Mouse (Mus musculus): Measurements from ENCODE around the gene Tada3. TPM values are rescaled to one million over a fixed set of nuclear protein-coding genes. Genes with fewer than 3 reads are reported as not detected.
A peak's percentile ranks its signal among the peaks of the same experiment; 100 is the strongest.

Gene Tada3
- polyA plus RNA-seq, 1 experiment from 2014 or later, result 62.6 TPM

- Histone ChIP-seq H3K9ac (no peak overlapping the region), H3K4me3 (replicated peaks; ENCODE audit: low read length) (no peak overlapping the region), H3K36me3 (replicated peaks; ENCODE audit: control insufficient read depth, insufficient read depth) (no peaks in the 10 kb centered on the region), H3K27ac (no peak overlapping the region), H3K27me3 (ENCODE audit: control insufficient read depth, insufficient read depth, low read length) (no peaks in the 10 kb centered on the region), H3K4me2 (replicated peaks) (no peak overlapping the region), H3K4me1 (replicated peaks; ENCODE audit: control insufficient read depth, insufficient read depth, low read length) (no peaks in the 10 kb centered on the region), H3K9me3 (ENCODE audit: control insufficient read depth, low read length) (no peaks in the 10 kb centered on the region)
- no peak for ATAC-seq (ENCODE audit: low FRiP score)
- WGBS, result 78% methylated on average over 3 of the region's 3 CpGs
- DNase-seq (ENCODE audit: low spot score), result no peak
Observed at GRCm38 (mm10) chr6:113353696-113354095, 24.0 kb downstream of the Tada3 start.

- H3K4me2 ChIP-seq (replicated peaks), result no peak overlapping the region
- DNase-seq (ENCODE audit: low spot score) (no peak), ATAC-seq (ENCODE audit: low FRiP score) (no peak)
- H3K36me3 ChIP-seq (replicated peaks; ENCODE audit: control insufficient read depth, insufficient read depth), result no peaks in the 10 kb centered on the region
- no peak overlapping the region for H3K27ac ChIP-seq
- no peak overlapping the region for H3K9ac ChIP-seq
- H3K4me1 ChIP-seq (replicated peaks; ENCODE audit: control insufficient read depth, insufficient read depth, low read length), result no peaks in the 10 kb centered on the region
- WGBS, result 75% methylated on average over 3 of the region's 3 CpGs
- no peaks in the 10 kb centered on the region for H3K9me3 ChIP-seq (ENCODE audit: control insufficient read depth, low read length)
- no peaks in the 10 kb centered on the region for H3K27me3 ChIP-seq (ENCODE audit: control insufficient read depth, insufficient read depth, low read length)
- H3K4me3 ChIP-seq (replicated peaks; ENCODE audit: low read length), result no peak overlapping the region
Observed at GRCm38 (mm10) chr6:113352820-113353219, 24.9 kb downstream of the Tada3 start.

- H3K36me3 ChIP-seq (replicated peaks; ENCODE audit: control insufficient read depth, insufficient read depth), result no peaks in the 10 kb centered on the region
- H3K4me1 ChIP-seq (replicated peaks; ENCODE audit: control insufficient read depth, insufficient read depth, low read length), result no peaks in the 10 kb centered on the region
- WGBS, result 62% methylated on average over 10 of the region's 10 CpGs
- H3K9ac ChIP-seq, result no peak overlapping the region
- ATAC-seq (ENCODE audit: low FRiP score) (no peak), DNase-seq (ENCODE audit: low spot score) (no peak)
- H3K9me3 ChIP-seq (ENCODE audit: control insufficient read depth, low read length), result no peaks in the 10 kb centered on the region
- no peak overlapping the region for H3K4me2 ChIP-seq (replicated peaks)
- H3K4me3 ChIP-seq (replicated peaks; ENCODE audit: low read length), result no peak overlapping the region
- H3K27me3 ChIP-seq (ENCODE audit: control insufficient read depth, insufficient read depth, low read length), result no peaks in the 10 kb centered on the region
- H3K27ac ChIP-seq, result no peak overlapping the region
Observed at GRCm38 (mm10) chr6:113351653-113352052, 26.0 kb downstream of the Tada3 start.

- H3K4me1 ChIP-seq (replicated peaks; ENCODE audit: control insufficient read depth, insufficient read depth, low read length), result no peaks in the 10 kb centered on the region
- no peak overlapping the region for H3K9ac ChIP-seq
- H3K27me3 ChIP-seq (ENCODE audit: control insufficient read depth, insufficient read depth, low read length), result no peaks in the 10 kb centered on the region
- no peaks in the 10 kb centered on the region for H3K36me3 ChIP-seq (replicated peaks; ENCODE audit: control insufficient read depth, insufficient read depth)
- no peaks in the 10 kb centered on the region for H3K9me3 ChIP-seq (ENCODE audit: control insufficient read depth, low read length)
- no peak overlapping the region for H3K27ac ChIP-seq
- H3K4me3 ChIP-seq (replicated peaks; ENCODE audit: low read length), result no peak overlapping the region
- no peak for ATAC-seq (ENCODE audit: low FRiP score)
- WGBS, result 100% methylated on average over 1 of the region's 1 CpGs
- no peak for DNase-seq (ENCODE audit: low spot score)
- no peak overlapping the region for H3K4me2 ChIP-seq (replicated peaks)
Observed at GRCm38 (mm10) chr6:113351161-113351560, 26.5 kb downstream of the Tada3 start.

GRCm38 (mm10) chr6:113350538-113350937, 27.1 kb downstream of the Tada3 start:
- Histone ChIP-seq H3K27ac (no peak overlapping the region), H3K4me1 (replicated peaks; ENCODE audit: control insufficient read depth, insufficient read depth, low read length) (no peaks in the 10 kb centered on the region), H3K27me3 (ENCODE audit: control insufficient read depth, insufficient read depth, low read length) (no peaks in the 10 kb centered on the region), H3K4me2 (replicated peaks) (no peak overlapping the region), H3K36me3 (replicated peaks; ENCODE audit: control insufficient read depth, insufficient read depth) (no peaks in the 10 kb centered on the region), H3K9ac (no peak overlapping the region), H3K4me3 (replicated peaks; ENCODE audit: low read length) (no peak overlapping the region), H3K9me3 (ENCODE audit: control insufficient read depth, low read length) (no peaks in the 10 kb centered on the region)
- DNase-seq (ENCODE audit: low spot score) (no peak), ATAC-seq (ENCODE audit: low FRiP score) (no peak)

GRCm38 (mm10) chr6:113346897-113347296, 30.8 kb downstream of the Tada3 start:
- Histone ChIP-seq H3K9me3 (ENCODE audit: control insufficient read depth, low read length) (no peaks in the 10 kb centered on the region), H3K27ac (no peak overlapping the region), H3K4me2 (replicated peaks) (no peak overlapping the region), H3K4me3 (replicated peaks; ENCODE audit: low read length) (no peak overlapping the region), H3K9ac (no peak overlapping the region), H3K36me3 (replicated peaks; ENCODE audit: control insufficient read depth, insufficient read depth) (no peaks in the 10 kb centered on the region), H3K27me3 (ENCODE audit: control insufficient read depth, insufficient read depth, low read length) (no peaks in the 10 kb centered on the region), H3K4me1 (replicated peaks; ENCODE audit: control insufficient read depth, insufficient read depth, low read length) (peaks cover 26% of the 10 kb centered on the region)
- WGBS, result 84% methylated on average over 4 of the region's 4 CpGs
- no peak for ATAC-seq (ENCODE audit: low FRiP score)
- DNase-seq (ENCODE audit: low spot score), result no peak

- Histone ChIP-seq H3K9ac (peak overlapping the region; percentile 82; the same call in 1 of the 2 replicates), H3K4me3 (replicated peaks; ENCODE audit: low read length) (no peak overlapping the region)
- 53% methylated on average over 2 of the region's 2 CpGs for WGBS
Observed at GRCm38 (mm10) chr6:113344321-113344720, 33.4 kb downstream of the Tada3 start.

GRCm38 (mm10) chr6:113343177-113344092, 34.2 kb downstream of the Tada3 start, which contains the start of gene Camk1:
Camk1 (minus strand) TSS chr6:113343984.
- no peaks in the 10 kb centered on the region for H3K9me3 ChIP-seq (ENCODE audit: control insufficient read depth, low read length)
- peak within 1 kb of the TSS; percentile 54 for H3K4me3 ChIP-seq (replicated peaks; ENCODE audit: low read length)
- no peaks in the 10 kb centered on the region for H3K27me3 ChIP-seq (ENCODE audit: control insufficient read depth, insufficient read depth, low read length)
- peak within 1 kb of the TSS; percentile 82 for H3K9ac ChIP-seq
- peak within 1 kb of the TSS; percentile 75 for H3K4me2 ChIP-seq (replicated peaks)
- H3K4me1 ChIP-seq (replicated peaks; ENCODE audit: control insufficient read depth, insufficient read depth, low read length), result peaks cover 31% of the 10 kb centered on the region
- peak within 1 kb of the TSS; percentile 29 for H3K27ac ChIP-seq
- DNase-seq (ENCODE audit: low spot score) (peak; percentile 62), ATAC-seq (ENCODE audit: low FRiP score) (peak; percentile 79)
- peaks cover 25% of the 10 kb centered on the region for H3K36me3 ChIP-seq (replicated peaks; ENCODE audit: control insufficient read depth, insufficient read depth)
- WGBS, result 16% methylated on average over 32 of the region's 32 CpGs

More at GRCm38 (mm10) chr6:113344321-113344720, 33.4 kb downstream of the Tada3 start:
- Histone ChIP-seq H3K9me3 (ENCODE audit: control insufficient read depth, low read length) (no peaks in the 10 kb centered on the region), H3K4me1 (replicated peaks; ENCODE audit: control insufficient read depth, insufficient read depth, low read length) (peaks cover 31% of the 10 kb centered on the region), H3K27me3 (ENCODE audit: control insufficient read depth, insufficient read depth, low read length) (no peaks in the 10 kb centered on the region), H3K36me3 (replicated peaks; ENCODE audit: control insufficient read depth, insufficient read depth) (peaks cover 16% of the 10 kb centered on the region), H3K27ac (no peak overlapping the region; the same call in 1 of the 2 replicates), H3K4me2 (replicated peaks) (peak overlapping the region; percentile 75)
- ATAC-seq (ENCODE audit: low FRiP score) (no peak), DNase-seq (ENCODE audit: low spot score) (no peak)

GRCm38 (mm10) chr6:113342297-113342696, 35.4 kb downstream of the Tada3 start:
- WGBS, result 42% methylated on average over 5 of the region's 7 CpGs
- H3K4me3 ChIP-seq (replicated peaks; ENCODE audit: low read length), result peak overlapping the region; percentile 54

More at GRCm38 (mm10) chr6:113342297-113342696, 35.4 kb downstream of the Tada3 start:
- Histone ChIP-seq H3K4me1 (replicated peaks; ENCODE audit: control insufficient read depth, insufficient read depth, low read length) (peaks cover 31% of the 10 kb centered on the region), H3K9me3 (ENCODE audit: control insufficient read depth, low read length) (no peaks in the 10 kb centered on the region), H3K9ac (peak overlapping the region; percentile 82; the same call in 1 of the 2 replicates), H3K36me3 (replicated peaks; ENCODE audit: control insufficient read depth, insufficient read depth) (peaks cover 36% of the 10 kb centered on the region), H3K27ac (no peak overlapping the region), H3K27me3 (ENCODE audit: control insufficient read depth, insufficient read depth, low read length) (no peaks in the 10 kb centered on the region), H3K4me2 (replicated peaks) (peak overlapping the region; percentile 75)
- ATAC-seq (ENCODE audit: low FRiP score), result no peak
- no peak for DNase-seq (ENCODE audit: low spot score)
